Mouse (Mus musculus) testis, postnatal 14 days (tissue): Measurements from ENCODE around the gene Hells.

ENCODE experiments used
- DNase-seq: peaks from one replicate; pipeline ENCODE4 v3.0.0; 2021; ENCODE audit warnings: low spot score

Gene Hells

DNA sequence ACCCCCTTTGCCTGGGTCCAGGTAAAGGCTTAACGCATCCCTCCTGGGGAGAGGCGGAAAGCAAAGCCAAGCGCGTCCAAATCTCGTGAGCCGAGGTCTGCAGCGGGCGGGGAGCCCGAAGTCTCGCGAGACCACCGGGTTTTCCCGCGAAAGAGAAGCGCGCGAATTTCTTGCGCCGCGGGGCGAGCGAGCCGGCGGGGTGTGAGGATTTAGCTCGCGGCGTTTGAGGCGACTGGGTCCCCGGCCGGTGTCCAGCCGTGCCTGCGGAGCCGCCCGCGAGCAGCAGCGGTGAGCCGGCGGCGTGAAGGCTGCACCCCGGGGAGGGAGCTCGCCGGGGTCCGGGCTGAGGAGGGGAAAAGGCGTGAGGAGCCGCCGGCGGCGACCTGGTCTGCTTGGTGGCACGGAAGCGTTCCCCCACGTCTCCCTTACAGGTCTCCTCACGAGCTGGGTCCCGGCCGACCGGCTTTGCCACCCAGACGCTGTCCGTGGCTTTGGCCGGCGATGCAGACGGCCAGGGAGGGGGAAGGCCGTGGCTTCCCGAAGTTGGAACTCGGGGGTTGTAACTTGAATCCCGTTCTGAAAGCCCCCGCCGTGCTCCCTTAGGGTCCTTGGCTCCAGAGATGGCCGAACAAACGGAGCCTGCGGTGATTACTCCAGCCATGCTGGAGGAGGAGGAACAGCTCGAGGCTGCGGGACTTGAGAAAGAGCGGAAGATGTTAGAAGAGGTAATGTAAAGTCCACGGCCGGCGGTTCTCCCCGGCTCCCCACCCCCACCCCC lies at the start of gene Hells:
Gene Hells (plus strand): TSS at position 128 of the 778 bp plus-strand sequence.
- peak; percentile 92 for DNase-seq

DNA sequence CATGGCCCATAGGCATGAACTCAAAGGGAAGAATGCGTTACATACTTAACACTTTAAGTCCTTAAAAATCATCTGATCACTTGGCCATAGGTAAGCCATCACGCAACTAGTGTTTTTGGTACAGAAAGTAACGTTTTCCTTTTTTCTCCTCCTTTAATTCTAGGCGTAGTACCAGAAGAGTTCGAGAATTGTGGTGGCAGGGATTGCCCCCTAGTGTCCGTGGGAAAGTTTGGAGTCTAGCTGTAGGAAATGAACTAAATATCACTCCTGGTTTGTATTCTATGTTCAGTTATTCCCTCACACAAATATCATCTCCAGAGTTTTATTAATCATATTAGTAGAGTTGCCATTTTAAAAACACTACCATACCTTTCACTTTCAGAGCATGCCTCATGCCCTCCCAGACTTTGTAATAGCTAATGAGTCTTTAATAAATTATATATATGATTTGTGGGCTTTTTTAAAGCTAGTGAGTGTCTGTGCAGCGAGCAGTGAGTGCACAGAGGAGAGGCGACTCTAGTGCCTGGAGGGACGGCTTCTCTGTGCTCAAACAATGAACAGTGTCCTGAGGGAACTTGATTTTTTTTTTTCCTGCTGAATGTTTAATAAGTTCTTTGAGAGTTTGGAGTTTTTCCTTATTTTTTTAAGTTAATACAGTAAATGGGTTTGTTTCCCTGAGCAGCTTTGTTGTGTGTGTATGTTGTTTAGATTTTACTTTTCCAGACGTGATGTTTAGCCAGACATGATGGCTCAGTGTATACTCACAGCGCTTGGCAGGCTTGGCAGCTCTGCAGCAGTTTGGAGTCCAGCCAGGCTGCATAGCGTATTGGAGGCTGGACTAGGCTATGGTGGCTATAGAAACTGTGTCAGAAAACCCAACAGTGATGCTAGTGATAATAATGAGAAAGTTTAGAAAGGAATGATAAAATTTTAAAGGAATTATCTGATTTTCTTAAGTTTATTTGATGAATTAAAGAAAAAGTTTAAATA lies 29.3 kb upstream of the Hells start:
- no peak for DNase-seq

DNA sequence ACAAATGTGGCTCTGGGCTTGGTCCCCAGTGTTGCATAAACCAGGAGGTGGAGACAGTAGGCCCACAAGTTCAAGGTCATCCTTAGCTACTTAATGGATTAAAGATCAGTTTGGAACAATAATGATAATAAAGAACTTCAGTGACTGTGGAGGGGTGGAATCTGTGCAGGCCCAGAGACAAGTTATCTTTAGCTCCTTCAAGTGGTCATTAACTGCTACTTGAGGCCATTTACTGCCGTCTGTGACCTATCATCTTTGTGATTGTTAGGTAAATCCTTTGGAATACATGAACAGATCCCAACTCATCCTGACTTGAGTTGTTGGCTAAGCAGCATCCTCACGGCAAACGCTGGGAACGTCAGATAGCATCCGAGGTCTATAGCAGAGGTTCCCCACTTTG lies 28.2 kb upstream of the Hells start:
- DNase-seq: no peak

- no peak for DNase-seq
Measured at GRCm38 (mm10) chr19:38913786-38914185, 16.9 kb upstream of the Hells start.

- DNase-seq: no peak
Measured at GRCm38 (mm10) chr19:38914926-38915325, 15.8 kb upstream of the Hells start.

DNA sequence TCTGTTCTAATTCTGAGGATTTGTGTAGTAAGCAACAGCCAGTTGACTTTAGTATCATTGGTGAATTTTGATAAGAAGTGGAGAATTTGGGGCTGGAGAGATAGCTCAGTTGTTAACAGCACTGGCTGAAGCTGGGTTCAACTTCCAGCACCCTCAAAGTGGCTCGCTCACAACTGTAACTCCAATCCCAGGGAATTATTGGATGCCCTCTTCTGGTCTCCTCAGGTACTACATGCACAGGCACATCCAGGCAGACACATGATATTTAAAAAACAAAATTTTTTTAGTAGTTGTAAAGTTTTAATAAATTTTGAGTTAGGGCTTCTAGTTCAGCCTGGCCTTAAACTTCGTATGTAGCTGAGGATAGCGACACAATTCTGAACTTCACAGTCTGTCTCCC lies 15.0 kb upstream of the Hells start:
- no peak for DNase-seq

DNA sequence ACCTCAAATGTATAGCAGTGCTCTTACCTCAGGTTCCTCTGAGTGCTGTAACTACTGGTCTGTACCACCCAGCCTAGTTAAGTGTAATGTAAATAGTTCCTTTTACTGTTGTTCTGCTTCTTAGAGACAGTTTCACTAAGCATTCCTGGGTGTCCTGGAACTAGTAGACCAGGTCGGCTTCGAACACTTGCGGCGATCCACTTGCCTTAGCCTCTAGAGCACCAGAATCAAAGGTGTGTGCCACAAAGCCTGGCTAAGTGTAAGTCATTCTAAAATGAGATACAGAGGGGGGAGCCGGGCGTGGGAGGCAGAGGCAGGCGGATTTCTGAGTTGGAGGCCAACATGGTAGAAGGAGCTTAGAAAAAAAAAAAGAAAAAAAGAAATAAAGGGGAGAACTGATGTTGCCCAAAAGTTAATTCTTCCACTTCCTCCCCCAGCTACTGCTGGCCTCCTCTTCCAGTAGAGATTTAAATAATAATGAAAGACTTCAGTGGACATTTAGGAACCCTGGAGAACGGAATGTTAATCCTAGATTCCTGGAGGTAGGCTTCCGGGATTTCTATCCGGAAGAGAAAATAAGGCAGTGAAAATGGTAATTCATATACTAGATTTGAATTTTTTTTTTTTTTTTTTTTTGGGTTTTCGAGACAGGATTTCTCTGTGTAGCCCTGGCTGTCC lies 2.1 kb upstream of the Hells start:
- no peak for DNase-seq

DNA sequence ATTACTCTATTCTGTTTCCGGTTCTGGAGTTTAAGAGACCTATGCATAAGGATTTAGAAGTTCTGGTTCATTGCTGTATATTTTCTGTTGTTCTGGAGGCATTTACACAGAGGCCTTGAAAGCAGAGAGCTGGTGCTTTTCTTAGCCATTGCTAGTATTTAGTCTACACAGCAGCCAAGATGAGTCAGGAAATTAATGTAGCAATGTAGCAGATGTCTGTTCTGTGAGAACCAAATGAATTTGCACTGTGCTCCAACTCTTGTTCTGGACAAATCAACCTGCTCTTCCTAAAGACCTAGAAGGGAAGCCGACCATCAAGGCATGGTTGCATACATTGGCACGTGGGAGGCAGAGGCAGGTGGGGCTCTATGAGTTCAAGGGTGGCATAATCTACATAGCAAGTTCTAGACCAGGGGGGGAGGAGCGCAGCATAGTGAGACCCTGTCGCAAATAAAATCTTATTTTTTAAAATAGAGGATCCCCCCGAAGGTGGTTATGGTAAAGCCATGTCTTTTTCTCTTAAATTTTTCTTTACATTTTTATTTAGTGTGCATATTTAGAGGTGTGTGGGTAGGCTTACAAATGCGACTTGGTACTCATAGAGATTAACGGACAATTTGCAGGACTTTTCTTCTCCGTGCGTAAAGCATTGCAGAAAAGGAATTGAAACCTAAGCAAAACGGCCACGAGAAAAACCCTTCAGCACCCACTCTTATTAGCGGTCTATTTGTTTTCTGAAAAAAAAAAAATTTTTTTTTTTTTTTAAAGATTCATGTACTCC lies 1.1 kb upstream of the Hells start:
- no peak for DNase-seq

GRCm38 (mm10) chr19:38930252-38930787 lies 395 bp upstream of the Hells start:
- DNase-seq: peak; percentile 19

DNA sequence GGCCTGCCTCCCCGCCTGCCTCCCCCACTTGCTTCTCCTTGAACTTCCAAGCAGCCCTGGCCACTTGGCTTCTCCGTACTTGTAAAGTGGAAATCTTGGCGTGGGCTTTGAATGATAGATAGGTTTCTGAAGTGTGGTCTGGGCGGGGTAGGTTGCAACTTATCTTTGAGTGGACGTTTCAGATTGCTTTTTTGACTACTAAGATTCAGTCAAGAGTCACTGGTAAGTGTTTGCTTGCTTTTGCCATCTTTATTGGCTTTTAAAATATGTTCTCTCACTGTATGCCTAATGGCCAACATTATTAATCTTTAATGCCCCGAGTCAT lies 813 bp downstream of the Hells start:
- DNase-seq: no peak

DNA sequence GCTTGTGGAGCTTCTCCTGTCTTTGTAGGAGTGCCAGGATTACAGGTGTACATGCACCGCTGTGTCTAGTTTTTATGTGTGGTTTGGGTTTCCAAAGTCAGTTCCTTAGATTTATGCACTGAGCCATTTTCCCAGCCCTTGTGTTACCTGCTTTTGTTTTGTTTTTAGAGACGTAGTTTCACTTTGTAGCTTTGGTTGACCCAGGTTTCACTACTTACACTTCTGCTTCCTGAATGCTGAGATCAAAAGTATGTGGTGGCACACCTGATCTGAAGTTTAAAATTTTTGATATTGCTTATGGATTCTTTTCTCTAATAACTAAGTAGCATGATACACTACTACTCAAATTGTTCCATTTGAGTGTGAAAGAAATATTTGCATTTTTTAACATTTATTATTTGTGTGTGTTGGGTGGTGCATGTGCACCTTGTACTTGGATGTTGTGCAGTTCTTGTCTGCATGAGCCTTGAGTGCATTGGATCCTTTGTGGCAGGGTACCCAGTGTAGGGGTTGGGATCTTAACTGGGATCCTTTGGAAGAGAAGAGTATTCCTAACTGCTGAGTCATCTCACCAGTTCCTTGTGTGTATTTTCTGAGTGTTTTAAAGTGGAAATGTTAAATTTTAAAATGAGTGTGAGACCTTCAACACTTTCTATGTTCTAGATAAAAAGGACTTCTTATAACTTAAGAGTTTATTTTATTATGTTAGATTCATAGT lies 14.0 kb downstream of the Hells start:
- no peak for DNase-seq

DNA sequence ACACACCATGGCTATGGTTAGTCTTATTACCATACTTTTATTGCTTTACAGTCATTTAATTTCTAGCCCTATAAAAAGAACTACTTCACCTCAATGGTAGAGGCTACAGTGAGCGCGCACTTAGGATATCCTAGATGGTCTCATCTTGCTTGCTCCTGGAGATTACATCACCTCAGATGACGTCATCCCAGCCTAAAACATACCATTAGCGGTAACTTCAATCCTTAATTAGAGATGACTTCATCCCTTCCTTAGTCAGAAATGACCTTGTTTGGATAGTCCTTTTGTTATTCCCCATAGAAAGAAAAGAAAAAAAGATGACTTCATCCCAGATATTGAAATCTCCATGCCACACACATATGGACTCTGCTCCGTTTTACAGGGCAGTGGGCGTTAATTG lies 40.0 kb downstream of the Hells start:
- no peak for DNase-seq

- DNase-seq: no peak
Measured at GRCm38 (mm10) chr19:38972581-38972980, 41.9 kb downstream of the Hells start.

GRCm38 (mm10) chr19:38973666-38974065 lies 43.0 kb downstream of the Hells start:
- DNase-seq: no peak

DNA sequence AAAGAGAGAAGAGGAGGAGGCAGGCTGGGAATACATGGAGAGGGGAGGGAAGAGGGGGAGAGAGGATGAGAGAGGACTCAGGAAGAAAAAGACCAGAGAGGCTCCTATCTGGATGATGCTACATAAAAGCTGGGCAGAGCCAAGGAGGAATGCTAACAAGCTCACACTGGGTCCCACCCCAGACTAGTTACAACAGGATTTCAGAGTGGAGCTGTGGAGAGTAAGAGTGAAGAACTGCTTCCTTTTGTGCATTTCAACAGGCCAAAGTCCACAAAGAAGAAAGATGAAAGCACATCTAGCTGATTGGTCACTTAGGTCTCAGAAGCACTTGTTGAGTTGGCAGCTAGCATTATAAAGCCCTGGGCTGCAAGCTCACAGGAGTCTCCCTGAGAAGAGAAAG lies 45.6 kb downstream of the Hells start:
- DNase-seq: no peak

GRCm38 (mm10) chr19:38981966-38982365 lies 51.3 kb downstream of the Hells start:
- peak; percentile 20 for DNase-seq

- DNase-seq: no peak
Measured at GRCm38 (mm10) chr19:38998248-38998647, 67.5 kb downstream of the Hells start.

- no peak for DNase-seq
Measured at GRCm38 (mm10) chr19:38998676-38999075, 68.0 kb downstream of the Hells start.

GRCm38 (mm10) chr19:39005132-39005531 lies 74.4 kb downstream of the Hells start:
- no peak for DNase-seq

GRCm38 (mm10) chr19:39006715-39007114 lies 76.0 kb downstream of the Hells start, which contains the start of gene Cyp2c55:
Gene Cyp2c55 (plus strand): TSS chr19:39007019.
- DNase-seq: no peak
